Mouse (Mus musculus) Patski (cell line): ENCODE data around the gene Ranbp6. TPM values are rescaled to one million over a fixed set of nuclear protein-coding genes. Genes with fewer than 3 reads are reported as not detected.

Experiments
- ATAC-seq: fragments of 100-300 bp; one replicate; pipeline ENCODE4 v1.8.0; 2021
- CTCF ChIA-PET: fragments of 350-600 bp; sonication (Branson Sonifier 250); formaldehyde crosslinking; loops from one replicate; lab custom pipeline; 2022; ENCODE audit warnings: inconsistent platforms; lab: Charles Lee
- POLR2A ChIA-PET: fragments of 350-600 bp; sonication (Branson Sonifier 250); formaldehyde crosslinking; loops from one replicate; lab custom pipeline; 2022; ENCODE audit warnings: antibody characterized with exemption, inconsistent platforms; lab: Charles Lee
- DNase-seq: peaks from one replicate; pipeline ENCODE4 v3.0.0-alpha.2; 2011; ENCODE audit warnings: low read depth, low spot score
- H3K27me3 ChIP-seq: fragments of 371-371 bp; one replicate; pipeline ENCODE4 v1.5.1; 2021
- CTCF ChIP-seq: fragments of 100-300 bp; IDR thresholded peaks from one replicate; pipeline ENCODE4 v1.5.1; 2021
- in situ Hi-C: fragments of 300-500 bp; cut with MboI; formaldehyde crosslinking; loops from 3 replicates; pipeline ENCODE4 v1.11.1; 2018; ENCODE audit warnings: low pct_unique_long_range_greater_than_20kb, mixed read lengths
- polyA plus RNA-seq: library from polyadenylated mRNA; unstranded; gene quantifications from one replicate; pipeline ENCODE4 v1.2.3, GENCODE M21; 2021

Ranbp6 gene
- polyA plus RNA-seq = 16.1 TPM

DNA sequence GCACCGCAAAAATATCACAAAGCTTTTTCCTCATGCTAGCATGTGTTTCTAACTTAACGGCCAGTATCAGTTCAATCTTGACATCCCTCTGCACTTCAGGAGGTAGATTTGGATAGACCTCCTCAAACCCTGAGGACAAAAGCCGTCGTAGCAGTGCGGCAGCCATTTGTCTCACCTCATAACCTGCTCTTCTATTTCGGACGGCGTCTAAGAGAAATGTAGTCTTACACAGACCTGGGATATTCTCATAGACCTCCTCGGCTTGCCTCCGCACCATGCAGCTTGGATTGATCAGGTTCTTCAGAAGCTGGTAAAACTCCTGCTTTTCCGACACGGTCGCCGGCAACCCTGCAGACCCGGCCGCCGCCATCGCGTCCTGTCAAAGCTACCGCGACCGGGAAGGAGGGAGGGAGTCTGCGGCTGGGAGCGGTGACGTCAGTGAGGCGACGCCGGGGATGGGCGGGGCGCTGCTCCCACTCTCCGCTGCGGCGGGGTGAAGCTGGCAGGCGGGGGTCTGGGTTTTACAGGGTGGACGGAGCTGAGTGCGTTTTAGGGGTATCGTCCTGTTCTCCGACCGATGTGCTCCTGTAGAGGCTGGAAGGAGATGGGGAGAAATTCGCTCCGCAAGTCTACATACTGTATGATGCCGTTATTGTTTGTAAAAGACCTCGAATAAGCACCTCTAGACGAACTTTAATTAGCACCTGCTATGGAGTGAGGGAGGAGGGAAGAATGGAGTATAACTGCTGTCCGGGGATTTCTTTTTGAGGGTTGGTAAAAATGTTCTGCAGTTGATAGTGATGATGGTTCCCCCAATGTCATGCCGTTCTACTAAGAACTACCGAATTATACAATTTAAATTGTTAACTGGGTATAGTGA lies at the start of gene Ranbp6:
Gene Ranbp6, minus strand, starts transcription at position 394 of the 880 bp plus-strand sequence.
- ATAC-seq (peak; percentile 96), DNase-seq (no peak)
- TF ChIP-seq CTCF = no peak
- ChIA-PET CTCF (interaction anchor here (1.9 kb wide), 1 partner anchor 12 kb away, joined by 7 read pairs; no protein-coding TSS in a partner anchor), POLR2A (interaction anchor here (1.0 to 1.7 kb wide), 2 partner anchors 10 to 11 kb away, joined by 3 to 4 read pairs; no protein-coding TSS in a partner anchor)
- in situ Hi-C loops = loop anchor here (5.0 kb wide), 1 partner anchor 76 kb away; no protein-coding TSS in a partner anchor
- no peaks in the 10 kb centered on the region for H3K27me3 ChIP-seq

DNA sequence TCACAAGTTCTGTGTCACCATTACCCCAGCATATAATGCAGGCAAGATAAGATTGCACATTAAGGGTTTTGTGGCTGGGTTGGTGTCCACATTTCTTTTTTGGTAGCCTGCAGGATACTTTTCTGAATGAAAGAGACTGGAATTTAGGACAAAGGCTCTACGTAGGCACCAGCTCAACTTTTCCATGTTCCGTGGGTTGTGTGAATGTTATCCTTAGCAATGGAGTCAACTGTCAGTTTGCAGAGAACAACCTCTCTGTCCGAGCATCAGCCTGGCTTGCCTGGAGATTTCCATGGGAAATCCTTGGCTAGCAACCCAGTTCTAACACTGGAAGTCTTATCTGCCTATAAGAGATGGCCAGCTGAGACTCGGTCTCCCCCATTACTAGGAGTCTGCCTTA lies 48.0 kb upstream of the Ranbp6 start:
- TF ChIP-seq CTCF = no peak
- CTCF ChIA-PET = interaction anchor here (1.2 kb wide), 1 partner anchor 12 kb away, joined by 3 read pairs; no protein-coding TSS in a partner anchor
- POLR2A ChIA-PET = no interaction called here
- no peak for ATAC-seq
- no peak for DNase-seq
- in situ Hi-C loops = no loop called here
- H3K27me3 ChIP-seq = peaks cover 7% of the 10 kb centered on the region

GRCm38 (mm10) chr19:29857267-29857666 lies 44.5 kb upstream of the Ranbp6 start:
- DNase-seq = no peak
- CTCF ChIA-PET = interaction anchor here (1.9 to 2.1 kb wide), 2 partner anchors 10 to 16 kb away, joined by 4 to 5 read pairs; no protein-coding TSS in a partner anchor
- in situ Hi-C loops = no loop called here
- H3K27me3 ChIP-seq = peaks cover 10% of the 10 kb centered on the region
- TF ChIP-seq CTCF = no peak
- POLR2A ChIA-PET = no interaction called here
- ATAC-seq = no peak

- no peak for TF ChIP-seq CTCF
- no peak for ATAC-seq
- ChIA-PET CTCF (interaction anchor here (1.1 kb wide), 1 partner anchor 11 kb away, joined by 4 read pairs; no protein-coding TSS in a partner anchor), POLR2A (no interaction called here)
- H3K27me3 ChIP-seq = peaks cover 10% of the 10 kb centered on the region
- in situ Hi-C loops = no loop called here
- DNase-seq = no peak
These were observed 40.9 kb upstream of the Ranbp6 start for GRCm38 (mm10) chr19:29853711-29854110.

GRCm38 (mm10) chr19:29851036-29851690 lies 38.4 kb upstream of the Ranbp6 start:
- DNase-seq = no peak
- ChIA-PET POLR2A (interaction anchor here (0.5 kb wide), 1 partner anchor 382 kb away, joined by 3 read pairs; no protein-coding TSS in a partner anchor), CTCF (no interaction called here)
- no peak for ATAC-seq
- TF ChIP-seq CTCF = no peak
- H3K27me3 ChIP-seq = peaks cover 10% of the 10 kb centered on the region
- in situ Hi-C loops = no loop called here

GRCm38 (mm10) chr19:29849924-29850551 lies 37.3 kb upstream of the Ranbp6 start:
- ChIA-PET CTCF (interaction anchor here (1.3 kb wide), 1 partner anchor 8 kb away, joined by 3 read pairs; no protein-coding TSS in a partner anchor), POLR2A (no interaction called here)
- DNase-seq (no peak), ATAC-seq (no peak)
- H3K27me3 ChIP-seq = peaks cover 10% of the 10 kb centered on the region
- in situ Hi-C loops = no loop called here
- TF ChIP-seq CTCF = no peak

DNA sequence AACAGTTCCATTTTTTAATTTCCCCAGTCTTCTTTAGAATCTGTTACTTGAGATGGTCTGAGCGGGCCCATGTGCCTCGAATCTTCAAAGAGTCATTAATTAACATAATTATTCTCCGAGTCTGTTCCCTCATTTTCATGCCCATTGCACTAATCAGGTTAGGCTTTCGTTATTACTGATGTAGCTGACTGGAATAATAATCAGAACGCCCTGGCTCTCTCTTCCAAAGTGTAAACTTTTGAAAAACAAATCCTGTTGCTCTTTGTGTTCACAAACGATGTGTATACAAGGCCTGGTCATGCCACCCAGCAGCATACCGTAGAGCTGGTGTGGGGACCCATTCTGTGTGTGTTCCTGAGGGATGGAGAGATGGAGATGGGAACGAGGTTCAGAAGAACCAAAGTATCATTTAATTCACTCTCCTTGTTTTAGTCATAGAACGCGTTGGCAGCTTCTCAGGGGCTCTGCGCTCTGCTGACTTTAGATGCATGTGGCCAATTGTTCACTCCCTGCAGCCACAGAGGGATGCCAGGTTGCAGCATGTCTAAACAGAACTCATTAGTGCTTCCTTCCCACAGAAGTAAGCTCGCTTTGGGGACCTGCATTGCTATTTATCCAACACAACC lies 31.4 kb upstream of the Ranbp6 start:
- H3K27me3 ChIP-seq = no peaks in the 10 kb centered on the region
- ChIA-PET CTCF (interaction anchor here (1.4 to 1.5 kb wide), 3 partner anchors 9 to 18 kb away, joined by 3 to 6 read pairs (median 4); no protein-coding TSS in a partner anchor), POLR2A (no interaction called here)
- TF ChIP-seq CTCF = no peak
- in situ Hi-C loops = no loop called here
- no peak for DNase-seq
- no peak for ATAC-seq

- H3K27me3 ChIP-seq = no peaks in the 10 kb centered on the region
- POLR2A ChIA-PET = no interaction called here
- TF ChIP-seq CTCF = no peak
- no peak for ATAC-seq
- CTCF ChIA-PET = interaction anchor here (1.4 to 1.5 kb wide), 2 partner anchors 10 to 16 kb away, joined by 4 to 6 read pairs; no protein-coding TSS in a partner anchor
- in situ Hi-C loops = no loop called here
- no peak for DNase-seq
These were observed 30.9 kb upstream of the Ranbp6 start for GRCm38 (mm10) chr19:29843641-29844035.

DNA sequence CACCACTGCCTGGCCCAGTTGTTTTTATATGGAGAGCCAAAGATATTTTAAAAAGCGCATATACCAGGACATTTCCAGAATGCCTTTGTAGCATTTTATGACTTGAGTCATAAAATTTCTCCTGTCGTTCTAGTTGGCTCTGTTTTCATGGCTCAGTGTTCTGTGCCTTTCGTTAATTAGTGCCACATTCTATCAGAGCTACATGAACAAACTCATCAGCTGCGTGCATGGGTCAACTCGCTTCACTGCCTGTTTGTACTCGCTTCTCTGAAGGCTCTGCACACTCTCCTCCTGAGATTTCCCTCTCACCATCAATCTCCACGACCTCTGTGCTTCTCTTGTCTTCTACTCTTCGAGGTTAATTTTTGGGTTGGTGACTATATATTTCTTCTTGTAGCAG lies 30.2 kb upstream of the Ranbp6 start:
- ChIA-PET POLR2A (no interaction called here), CTCF (interaction anchor here (1.5 kb wide), 1 partner anchor 11 kb away, joined by 4 read pairs; no protein-coding TSS in a partner anchor)
- no peaks in the 10 kb centered on the region for H3K27me3 ChIP-seq
- no peak for TF ChIP-seq CTCF
- in situ Hi-C loops = no loop called here
- DNase-seq (no peak), ATAC-seq (no peak)
